Mouse (Mus musculus) embryonic facial prominence, embryonic 15.5 days (tissue): ENCODE results near the gene Arr3. TPM values are rescaled to one million over a fixed set of nuclear protein-coding genes. Genes with fewer than 3 reads are reported as not detected.

Experiments used
- ATAC-seq: fragments of 200-750 bp; cut with Nextera tagmentation; 2 replicates; pipeline ENCODE4 v1.8.0; 2017; ENCODE audit warnings: low read depth, moderate TSS enrichment; ENCODE audit not compliant: insufficient number of reproducible peaks, low FRiP score, low TSS enrichment
- H3K27ac ChIP-seq: fragments of 300-500 bp; sonication (generic); replicated peaks from 2 replicates; pipeline ENCODE4 v1.5.1; 2015; ENCODE audit warnings: mild to moderate bottlenecking, inconsistent platforms
- H3K27me3 ChIP-seq: fragments of 300-500 bp; sonication (generic); 2 replicates; pipeline ENCODE4 v1.6.1; 2015; ENCODE audit warnings: inconsistent platforms
- H3K36me3 ChIP-seq: fragments of 300-500 bp; sonication (generic); 2 replicates; pipeline ENCODE4 v1.6.1; 2015; ENCODE audit warnings: mild to moderate bottlenecking, inconsistent platforms
- H3K4me1 ChIP-seq: fragments of 300-500 bp; sonication (generic); 2 replicates; pipeline ENCODE4 v1.6.1; 2015; ENCODE audit warnings: inconsistent platforms
- H3K4me2 ChIP-seq: fragments of 300-500 bp; sonication (generic); replicated peaks from 2 replicates; pipeline ENCODE4 v1.6.1; 2015; ENCODE audit warnings: mild to moderate bottlenecking, inconsistent platforms
- H3K4me3 ChIP-seq: fragments of 300-500 bp; sonication (generic); replicated peaks from 2 replicates; pipeline ENCODE4 v1.5.1; 2015; ENCODE audit warnings: mild to moderate bottlenecking, inconsistent platforms
- H3K9ac ChIP-seq: fragments of 300-500 bp; sonication (generic); 2 replicates; pipeline ENCODE4 v1.6.1; 2015; ENCODE audit warnings: inconsistent platforms
- H3K9me3 ChIP-seq: fragments of 300-500 bp; sonication (generic); replicated peaks from 2 replicates; pipeline ENCODE4 v1.6.1; 2016; ENCODE audit warnings: inconsistent platforms
- WGBS: fragments of 180-500 bp; shearing (Covaris S2); methylation state at CpG from one replicate; pipeline ENCODE4 v1.1.7; 2015; 5-methylcytosine and 5-hydroxymethylcytosine counted together
- polyA plus RNA-seq: library from polyadenylated mRNA; unstranded; fragments of >200 nt; fragmentation: Nextera tagmentation; extraction: Ambion mirVana; gene quantifications from 2 replicates; pipeline ENCODE4 v1.2.1, GENCODE M21; 2015

Arr3 gene
- polyA plus RNA-seq: not detected in 2 replicates

DNA sequence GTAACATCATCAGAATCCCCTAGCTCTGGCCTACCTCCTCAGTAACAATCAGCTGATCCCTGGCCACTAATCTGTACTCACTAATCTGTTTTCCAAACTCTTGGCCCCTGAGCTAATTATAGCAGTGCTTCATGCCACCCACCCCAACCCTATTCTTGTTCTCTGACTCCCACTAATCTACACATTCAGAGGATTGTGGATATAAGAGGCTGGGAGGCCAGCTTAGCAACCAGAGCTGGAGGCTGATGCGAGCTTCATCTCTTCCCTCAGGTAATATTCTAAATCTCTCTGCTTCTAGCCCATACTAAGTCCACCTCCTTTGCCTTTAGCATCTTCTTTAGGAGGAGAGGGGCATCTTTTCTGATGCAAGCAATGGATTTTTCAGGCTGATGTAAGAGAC lies at the start of gene Arr3:
Gene Arr3, plus strand, starts transcription at position 184 of the 400 bp plus-strand sequence.
- 55% methylated on average over 1 of the region's 1 CpGs for WGBS
- H3K27ac ChIP-seq: no peak within 1 kb of the TSS
- no peaks in the 10 kb centered on the region for H3K27me3 ChIP-seq
- no peak within 1 kb of the TSS for H3K9ac ChIP-seq
- no peak for ATAC-seq
- H3K4me2 ChIP-seq: no peak within 1 kb of the TSS
- H3K4me1 ChIP-seq: no peaks in the 10 kb centered on the region
- H3K36me3 ChIP-seq: no peaks in the 10 kb centered on the region
- no peaks in the 10 kb centered on the region for H3K9me3 ChIP-seq
- no peak within 1 kb of the TSS for H3K4me3 ChIP-seq

DNA sequence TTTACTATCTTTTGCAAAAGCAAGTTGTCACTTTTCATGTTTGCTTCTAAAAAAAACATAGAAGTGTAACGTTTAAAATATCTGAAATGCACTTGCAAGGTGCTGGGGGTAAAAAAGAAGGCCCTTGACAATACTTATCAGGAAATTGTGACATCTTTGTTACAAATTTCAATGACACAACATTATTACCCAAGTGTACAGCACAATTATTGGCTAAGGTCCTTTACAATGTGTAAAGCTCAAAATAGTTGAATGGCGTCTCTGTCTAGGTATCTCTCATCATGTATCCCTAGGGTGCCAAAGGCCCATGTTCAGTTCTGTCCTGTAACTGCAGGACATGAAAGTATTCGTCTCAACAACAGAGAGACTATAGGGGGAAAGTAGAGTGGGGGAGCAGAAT lies 49.3 kb upstream of the Arr3 start:
- Histone ChIP-seq H3K4me1 (no peaks in the 10 kb centered on the region), H3K27ac (no peak overlapping the region), H3K4me3 (no peak overlapping the region), H3K27me3 (0 out of 2 replicates have a peak, but pooled peaks cover 7% of the 10 kb centered on the region), H3K4me2 (no peak overlapping the region), H3K9ac (no peak overlapping the region), H3K9me3 (no peaks in the 10 kb centered on the region), H3K36me3 (no peaks in the 10 kb centered on the region)
- no peak for ATAC-seq
- 82% methylated on average over 3 of the region's 3 CpGs for WGBS

DNA sequence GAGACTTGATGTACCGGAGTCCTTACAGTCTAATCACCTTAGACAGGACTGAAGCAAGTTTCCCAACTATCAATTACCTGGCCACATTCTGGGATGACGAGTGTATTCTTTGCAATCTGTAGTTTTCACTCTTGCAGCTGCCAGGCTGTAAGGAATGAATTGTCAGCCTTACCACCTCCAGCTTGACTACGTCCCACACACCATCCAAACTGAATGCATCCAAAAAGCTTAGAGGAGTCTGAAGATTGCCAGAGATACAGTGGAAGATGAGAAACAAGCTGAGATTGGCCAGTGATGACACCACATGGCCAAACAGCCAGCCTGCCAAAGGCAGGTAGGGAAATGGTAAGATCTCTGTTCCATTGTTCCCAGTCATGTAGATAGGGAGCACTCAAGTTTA lies 39.6 kb upstream of the Arr3 start:
- no peaks in the 10 kb centered on the region for H3K36me3 ChIP-seq
- H3K27ac ChIP-seq: no peak overlapping the region
- no peak overlapping the region for H3K4me2 ChIP-seq
- H3K9ac ChIP-seq: no peak overlapping the region
- 86% methylated on average over 3 of the region's 3 CpGs for WGBS
- H3K9me3 ChIP-seq: no peaks in the 10 kb centered on the region
- ATAC-seq: no peak
- no peak overlapping the region for H3K4me3 ChIP-seq
- H3K4me1 ChIP-seq: no peaks in the 10 kb centered on the region
- H3K27me3 ChIP-seq: no peaks in the 10 kb centered on the region

DNA sequence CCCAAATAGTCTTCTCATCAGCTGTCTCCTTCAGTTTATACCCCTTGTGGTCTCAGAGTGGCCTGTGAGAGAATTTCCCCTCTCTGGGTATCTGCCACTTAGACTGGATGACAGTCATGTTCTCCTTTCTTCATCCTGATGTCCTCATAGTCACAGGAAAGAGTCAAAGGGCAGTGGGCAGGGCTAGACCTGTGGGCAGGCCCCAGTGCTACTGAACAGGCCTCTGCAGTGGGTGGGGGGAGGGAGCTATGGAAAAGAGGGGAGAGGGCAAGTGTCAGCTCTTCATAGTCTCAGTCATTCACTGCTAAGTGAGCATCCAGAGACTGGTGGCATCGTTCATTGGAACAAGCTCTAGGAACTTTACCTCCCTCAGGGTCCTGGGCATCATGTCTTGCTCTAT lies 33.3 kb upstream of the Arr3 start, which contains the start of gene Awat1:
Gene Awat1, plus strand, starts transcription at position 301 of the 400 bp plus-strand sequence.
- no peak for ATAC-seq
- H3K27me3 ChIP-seq: peaks cover 5% of the 10 kb centered on the region

DNA sequence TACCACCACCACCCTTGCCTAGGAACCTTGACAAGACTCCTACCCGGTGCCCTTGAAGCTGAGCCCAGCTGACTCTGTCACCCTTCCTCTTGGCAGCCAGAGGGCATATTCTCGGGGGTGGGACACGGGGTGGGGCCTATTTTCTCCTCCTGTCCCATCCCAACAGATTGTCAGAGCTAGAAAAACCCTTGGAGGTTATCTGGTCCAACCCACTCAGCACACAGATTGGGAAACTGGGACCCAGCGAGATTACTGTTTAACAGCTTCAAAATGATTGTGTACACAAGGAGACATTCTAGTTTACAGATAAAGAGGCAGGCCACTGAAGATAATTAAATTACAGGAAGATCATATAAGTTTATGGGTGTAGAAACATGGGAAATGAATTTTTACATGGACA lies 10.5 kb upstream of the Arr3 start, which contains the start of gene P2ry4:
Gene P2ry4, minus strand, starts transcription at position 79 of the 400 bp plus-strand sequence.
- Histone ChIP-seq H3K9me3 (no peaks in the 10 kb centered on the region), H3K9ac (no peak within 1 kb of the TSS), H3K4me1 (no peaks in the 10 kb centered on the region), H3K4me3 (no peak within 1 kb of the TSS), H3K27me3 (peaks cover 20% of the 10 kb centered on the region), H3K36me3 (no peaks in the 10 kb centered on the region), H3K4me2 (no peak within 1 kb of the TSS), H3K27ac (no peak within 1 kb of the TSS)
- WGBS: 68% methylated on average over 4 of the region's 4 CpGs
- no peak for ATAC-seq

More for the DNA sequence above, 33.3 kb upstream of the Arr3 start, which contains the start of gene Awat1:
- Histone ChIP-seq H3K27ac (no peak within 1 kb of the TSS), H3K4me2 (no peak within 1 kb of the TSS), H3K4me1 (no peaks in the 10 kb centered on the region), H3K9ac (no peak within 1 kb of the TSS), H3K9me3 (no peaks in the 10 kb centered on the region), H3K36me3 (no peaks in the 10 kb centered on the region), H3K4me3 (no peak within 1 kb of the TSS)
- 79% methylated on average over 1 of the region's 1 CpGs for WGBS

DNA sequence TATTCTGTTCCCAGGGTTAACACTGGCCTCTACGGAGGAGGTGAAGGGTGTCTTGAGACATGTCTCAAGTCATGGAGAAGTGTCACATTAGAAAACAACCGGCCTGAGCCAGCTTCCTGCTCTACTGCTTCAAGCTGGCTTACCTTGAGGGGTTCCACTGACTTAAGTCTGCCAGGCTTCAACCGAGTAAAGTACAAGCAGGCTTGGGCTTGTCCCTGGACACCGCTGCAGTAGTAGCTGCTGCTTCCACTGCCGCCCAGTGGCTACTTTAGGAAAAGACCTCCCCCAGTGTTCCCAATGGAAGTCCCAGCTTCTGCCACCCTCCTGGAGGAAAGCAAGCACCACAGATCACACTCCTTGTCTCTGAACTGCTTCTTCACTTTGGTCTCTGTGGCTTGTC lies 7.9 kb upstream of the Arr3 start:
- no peak for ATAC-seq
- H3K9ac ChIP-seq: no peak overlapping the region
- H3K4me2 ChIP-seq: no peak overlapping the region
- peaks cover 14% of the 10 kb centered on the region for H3K27me3 ChIP-seq
- no peaks in the 10 kb centered on the region for H3K9me3 ChIP-seq
- 15% methylated on average over 5 of the region's 5 CpGs for WGBS
- H3K36me3 ChIP-seq: no peaks in the 10 kb centered on the region
- H3K4me1 ChIP-seq: no peaks in the 10 kb centered on the region
- no peak overlapping the region for H3K4me3 ChIP-seq
- H3K27ac ChIP-seq: no peak overlapping the region

DNA sequence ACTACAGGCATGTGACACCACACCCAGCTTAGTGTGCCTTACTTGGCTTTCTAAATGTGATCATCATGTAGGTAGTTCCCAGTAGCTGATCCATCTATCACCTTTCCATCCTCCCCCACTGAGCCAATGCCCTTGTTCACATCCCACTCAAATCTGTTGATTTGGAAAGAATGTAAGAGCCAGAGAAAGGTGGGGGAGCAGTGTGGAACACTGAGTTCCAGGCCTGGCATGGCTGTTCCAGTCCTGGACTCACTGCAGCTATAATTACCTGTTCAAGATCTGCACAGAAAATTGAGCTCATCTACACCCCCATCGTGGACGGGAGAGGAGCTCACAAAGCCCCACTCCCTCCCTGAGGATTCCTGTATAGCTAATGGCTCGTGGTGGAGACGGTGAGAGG lies 5.5 kb upstream of the Arr3 start:
- Histone ChIP-seq H3K27me3 (peaks cover 8% of the 10 kb centered on the region), H3K4me3 (no peak overlapping the region), H3K9ac (no peak overlapping the region), H3K4me1 (no peaks in the 10 kb centered on the region), H3K36me3 (no peaks in the 10 kb centered on the region), H3K4me2 (no peak overlapping the region), H3K9me3 (no peaks in the 10 kb centered on the region), H3K27ac (no peak overlapping the region)
- 64% methylated on average over 4 of the region's 4 CpGs for WGBS
- ATAC-seq: no peak

DNA sequence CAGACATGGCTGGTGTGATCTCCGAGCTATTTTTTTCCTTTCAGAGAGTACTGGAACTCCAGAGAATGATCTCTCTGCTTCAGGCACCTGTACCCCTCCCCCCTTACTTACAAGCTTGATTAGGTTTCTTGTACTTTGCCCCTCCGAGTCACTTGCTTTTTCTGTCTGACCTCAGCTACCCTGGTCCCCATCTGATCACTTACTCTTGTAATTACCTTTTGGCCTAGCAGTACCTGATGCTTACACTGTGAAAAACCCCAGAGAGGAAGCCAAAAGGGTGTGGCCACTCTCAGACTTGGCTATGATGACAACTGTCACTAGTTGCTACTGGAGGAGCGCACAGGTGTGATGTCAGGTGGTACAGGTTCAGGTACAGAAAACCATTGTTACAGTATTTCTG lies 13.2 kb downstream of the Arr3 start:
- H3K4me3 ChIP-seq: no peak overlapping the region
- WGBS: 63% methylated on average over 3 of the region's 3 CpGs
- H3K4me1 ChIP-seq: no peaks in the 10 kb centered on the region

DNA sequence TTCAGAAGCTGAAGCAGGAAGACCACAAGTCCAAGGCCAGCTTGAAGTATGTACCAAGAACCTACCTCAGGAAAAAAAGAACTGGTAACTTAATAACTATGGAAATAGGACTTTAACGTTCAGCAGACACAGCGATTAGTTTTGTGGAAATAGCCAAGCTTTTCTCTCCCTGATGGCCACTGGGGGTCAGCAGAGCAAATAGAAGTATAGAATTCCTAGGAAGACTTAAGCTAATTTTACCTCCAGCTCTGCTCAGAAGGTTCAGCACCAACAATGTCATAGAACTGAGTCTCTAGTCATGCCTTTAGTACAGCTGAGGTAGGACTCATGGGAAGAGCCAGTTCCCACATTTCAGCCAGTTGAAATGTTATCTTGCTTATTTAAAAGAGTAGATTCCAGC lies 16.1 kb downstream of the Arr3 start:
- no peaks in the 10 kb centered on the region for H3K9me3 ChIP-seq
- H3K27me3 ChIP-seq: peaks cover 8% of the 10 kb centered on the region
- 53% methylated on average over 2 of the region's 2 CpGs for WGBS
- no peak for ATAC-seq
- H3K27ac ChIP-seq: no peak overlapping the region
- no peak overlapping the region for H3K4me2 ChIP-seq
- H3K36me3 ChIP-seq: peaks cover 13% of the 10 kb centered on the region
- H3K4me3 ChIP-seq: no peak overlapping the region
- no peak overlapping the region for H3K9ac ChIP-seq
- H3K4me1 ChIP-seq: no peaks in the 10 kb centered on the region

More for the DNA sequence above, 13.2 kb downstream of the Arr3 start:
- no peak overlapping the region for H3K27ac ChIP-seq
- H3K9ac ChIP-seq: no peak overlapping the region
- H3K27me3 ChIP-seq: peaks cover 5% of the 10 kb centered on the region; the same call in 1 of the 2 replicates
- ATAC-seq: no peak
- H3K4me2 ChIP-seq: no peak overlapping the region
- H3K9me3 ChIP-seq: no peaks in the 10 kb centered on the region
- H3K36me3 ChIP-seq: peaks cover 11% of the 10 kb centered on the region

DNA sequence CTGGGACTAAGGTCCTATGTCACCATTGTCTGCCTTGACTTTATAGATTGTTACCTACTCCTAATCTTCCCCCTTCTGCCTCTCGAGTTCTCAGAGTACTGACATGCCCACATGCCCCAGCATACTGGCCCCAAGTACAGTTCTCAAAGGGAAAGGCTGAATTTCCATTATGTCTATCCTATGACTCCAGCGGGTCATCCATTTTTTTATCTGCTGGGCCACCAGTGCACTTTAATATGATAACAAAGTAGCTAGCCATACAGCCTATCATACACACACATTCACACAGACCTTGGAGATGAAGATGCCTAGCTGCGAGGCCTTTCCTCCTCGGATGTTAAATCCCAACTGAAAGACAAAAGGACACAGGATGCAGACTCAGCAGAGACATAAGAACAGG lies 18.9 kb downstream of the Arr3 start:
- no peak for ATAC-seq
- H3K4me3 ChIP-seq: no peak overlapping the region
- H3K4me1 ChIP-seq: no peaks in the 10 kb centered on the region
- no peak overlapping the region for H3K9ac ChIP-seq
- H3K4me2 ChIP-seq: no peak overlapping the region
- H3K27ac ChIP-seq: no peak overlapping the region
- no peaks in the 10 kb centered on the region for H3K9me3 ChIP-seq
- WGBS: 87% methylated on average over 4 of the region's 4 CpGs
- peaks cover 13% of the 10 kb centered on the region for H3K36me3 ChIP-seq
- H3K27me3 ChIP-seq: peaks cover 4% of the 10 kb centered on the region; the same call in 1 of the 2 replicates

DNA sequence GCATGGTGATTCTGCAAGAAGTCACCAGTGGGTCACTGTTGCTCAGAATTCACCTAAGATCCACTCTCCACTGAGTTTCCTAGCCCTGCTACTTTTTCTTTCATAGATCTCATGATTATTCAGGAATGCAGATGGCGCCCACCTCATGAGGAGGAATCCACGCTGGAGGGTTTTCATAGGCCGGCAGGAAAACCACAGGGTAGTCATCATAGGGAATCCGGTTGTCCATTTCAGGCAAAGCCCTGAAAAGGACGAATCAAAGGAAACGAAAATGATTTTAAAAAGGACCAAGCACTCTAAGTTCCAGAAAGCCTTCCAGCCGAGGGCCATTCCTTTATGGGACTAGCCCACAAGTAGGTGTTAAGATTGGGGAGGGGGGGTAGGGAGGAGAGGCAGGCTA lies 19.8 kb downstream of the Arr3 start:
- Histone ChIP-seq H3K4me2 (peak overlapping the region; percentile 75), H3K4me3 (peak overlapping the region; percentile 58), H3K27me3 (peaks cover 4% of the 10 kb centered on the region; the same call in 1 of the 2 replicates), H3K9me3 (no peaks in the 10 kb centered on the region), H3K9ac (no peak overlapping the region), H3K4me1 (no peaks in the 10 kb centered on the region), H3K27ac (no peak overlapping the region), H3K36me3 (peaks cover 13% of the 10 kb centered on the region)
- ATAC-seq: no peak
- 25% methylated on average over 7 of the region's 7 CpGs for WGBS

DNA sequence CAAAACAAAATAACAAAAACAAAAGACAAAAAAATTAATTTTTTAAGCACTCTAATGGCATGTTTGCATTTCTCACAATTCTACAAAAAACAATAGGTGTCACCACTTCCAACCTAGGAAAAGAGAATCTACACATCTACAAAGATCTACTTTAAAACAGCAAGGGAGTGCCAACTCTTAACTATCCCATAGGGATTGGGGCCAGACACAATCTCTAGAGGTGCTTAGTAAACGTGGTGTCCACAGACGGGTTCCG lies 20.2 kb downstream of the Arr3 start, which contains the start of gene Kif4:
Gene Kif4, plus strand, starts transcription at position 192 of the 256 bp plus-strand sequence.
- Histone ChIP-seq H3K9ac (peak within 1 kb of the TSS; percentile 40), H3K4me1 (no peaks in the 10 kb centered on the region), H3K4me3 (peak within 1 kb of the TSS; percentile 58), H3K4me2 (peak within 1 kb of the TSS; percentile 75), H3K9me3 (no peaks in the 10 kb centered on the region), H3K27ac (peak within 1 kb of the TSS; percentile 51; the same call in 1 of the 2 replicates), H3K27me3 (peaks cover 4% of the 10 kb centered on the region; the same call in 1 of the 2 replicates), H3K36me3 (peaks cover 13% of the 10 kb centered on the region)
- 32% methylated on average over 3 of the region's 3 CpGs for WGBS
- no peak for ATAC-seq
